Mouse (Mus musculus) embryonic facial prominence, embryonic 11.5 days (tissue): ENCODE measurements around the gene Rnf138rt1. TPM values are rescaled to one million over a fixed set of nuclear protein-coding genes. Genes with fewer than 3 reads are reported as not detected.
A peak's percentile ranks its signal among the peaks of the same experiment; 100 is the strongest.

Experiments
- ATAC-seq: fragments of 200-750 bp; cut with Nextera tagmentation; replicated peaks from 2 replicates; pipeline ENCODE4 v1.8.0; 2017; ENCODE audit warnings: low read depth; ENCODE audit not compliant: insufficient number of reproducible peaks, low FRiP score, low TSS enrichment
- DNase-seq: peaks from one replicate; pipeline ENCODE4 v3.0.0-alpha.2; 2015; ENCODE audit warnings: low spot score
- H3K27ac ChIP-seq: fragments of 300-500 bp; sonication (generic); replicated peaks from 2 replicates; pipeline ENCODE4 v1.5.1; 2014; ENCODE audit warnings: mild to moderate bottlenecking, low read depth, low read length, control low read depth
- H3K27me3 ChIP-seq: fragments of 300-500 bp; sonication (generic); 2 replicates; pipeline ENCODE4 v1.6.1; 2014; ENCODE audit warnings: mild to moderate bottlenecking, low read length, moderate library complexity, mixed read lengths; ENCODE audit not compliant: control insufficient read depth, insufficient read depth
- H3K36me3 ChIP-seq: fragments of 300-500 bp; sonication (generic); replicated peaks from 2 replicates; pipeline ENCODE4 v1.6.1; 2014; ENCODE audit warnings: low read depth, mild to moderate bottlenecking, low read length, moderate library complexity, mixed read lengths; ENCODE audit not compliant: control insufficient read depth, insufficient read depth
- H3K4me1 ChIP-seq: fragments of 300-500 bp; sonication (generic); 2 replicates; pipeline ENCODE4 v1.6.1; 2014; ENCODE audit warnings: low read length, mixed read lengths; ENCODE audit not compliant: control insufficient read depth, insufficient read depth
- H3K4me2 ChIP-seq: fragments of 300-500 bp; sonication (generic); 2 replicates; pipeline ENCODE4 v1.6.1; 2014; ENCODE audit warnings: low read depth, mild to moderate bottlenecking, control low read depth, low read length, moderate library complexity
- H3K4me3 ChIP-seq: fragments of 300-500 bp; sonication (generic); 2 replicates; pipeline ENCODE4 v1.5.1; 2014; ENCODE audit warnings: low read depth, low read length, control low read depth
- H3K9ac ChIP-seq: fragments of 300-500 bp; sonication (generic); replicated peaks from 2 replicates; pipeline ENCODE4 v1.6.1; 2014; ENCODE audit warnings: mild to moderate bottlenecking, control low read depth, low read length
- H3K9me3 ChIP-seq: fragments of 300-500 bp; sonication (generic); replicated peaks from 2 replicates; pipeline ENCODE4 v1.6.1; 2016; ENCODE audit warnings: mild to moderate bottlenecking, low read length, inconsistent platforms, mixed read lengths; ENCODE audit not compliant: control insufficient read depth
- WGBS: fragments of 180-500 bp; shearing (Covaris S2); extraction: QIAGEN DNeasy Blood & Tissue Kit; methylation state at CpG from one replicate; pipeline ENCODE4 v1.1.7; 2014; 5-methylcytosine and 5-hydroxymethylcytosine counted together
- polyA plus RNA-seq: library from polyadenylated mRNA; unstranded; fragments of >200 nt; fragmentation: Nextera tagmentation; extraction: Ambion mirVana; gene quantifications from 2 replicates; pipeline ENCODE4 v1.2.1, GENCODE M21; 2014

The Rnf138rt1 gene
- polyA plus RNA-seq, result 0.35 TPM in 1 of 2 replicates, not detected in the other

GRCm38 (mm10) chrX:163760617-163761434, at the start of gene Rnf138rt1:
Rnf138rt1 (minus strand) TSS chrX:163761329.
- H3K27ac ChIP-seq, result no peak within 1 kb of the TSS
- no peak; the same call in 1 of the 2 replicates for ATAC-seq
- H3K27me3 ChIP-seq, result no peaks in the 10 kb centered on the region
- H3K36me3 ChIP-seq, result no peaks in the 10 kb centered on the region
- H3K9ac ChIP-seq, result no peak within 1 kb of the TSS; the same call in 1 of the 2 replicates
- peak within 1 kb of the TSS; percentile 57 for H3K4me2 ChIP-seq
- 28% methylated on average over 37 of the region's 42 CpGs for WGBS
- DNase-seq, result peak; percentile 60
- H3K4me3 ChIP-seq, result peak within 1 kb of the TSS; percentile 34
- no peaks in the 10 kb centered on the region for H3K9me3 ChIP-seq
- no peaks in the 10 kb centered on the region for H3K4me1 ChIP-seq

GRCm38 (mm10) chrX:163807270-163807669, 46.1 kb upstream of the Rnf138rt1 start:
- Histone ChIP-seq H3K27ac (no peak overlapping the region), H3K9ac (no peak overlapping the region), H3K36me3 (no peaks in the 10 kb centered on the region), H3K27me3 (no peaks in the 10 kb centered on the region), H3K9me3 (no peaks in the 10 kb centered on the region), H3K4me1 (no peaks in the 10 kb centered on the region), H3K4me2 (no peak overlapping the region), H3K4me3 (no peak overlapping the region)
- WGBS, result 76% methylated on average over 1 of the region's 1 CpGs
- DNase-seq (no peak), ATAC-seq (no peak)

GRCm38 (mm10) chrX:163766290-163766689, 5.2 kb upstream of the Rnf138rt1 start:
- DNase-seq (no peak), ATAC-seq (no peak)
- H3K4me1 ChIP-seq, result no peaks in the 10 kb centered on the region
- no peaks in the 10 kb centered on the region for H3K36me3 ChIP-seq
- no peak overlapping the region for H3K9ac ChIP-seq
- H3K9me3 ChIP-seq, result no peaks in the 10 kb centered on the region
- no peaks in the 10 kb centered on the region for H3K27me3 ChIP-seq
- WGBS, result 40% methylated on average over 3 of the region's 3 CpGs
- H3K4me2 ChIP-seq, result no peak overlapping the region
- H3K27ac ChIP-seq, result no peak overlapping the region
- H3K4me3 ChIP-seq, result no peak overlapping the region

GRCm38 (mm10) chrX:163761435-163761828, 303 bp upstream of the Rnf138rt1 start:
- 29% methylated on average over 10 of the region's 10 CpGs for WGBS
- H3K27me3 ChIP-seq, result no peaks in the 10 kb centered on the region
- no peak for DNase-seq

GRCm38 (mm10) chrX:163745996-163746395, 15.1 kb downstream of the Rnf138rt1 start:
- no peaks in the 10 kb centered on the region for H3K4me1 ChIP-seq
- no peak overlapping the region for H3K9ac ChIP-seq
- H3K27me3 ChIP-seq, result no peaks in the 10 kb centered on the region
- DNase-seq, result no peak
- H3K4me2 ChIP-seq, result no peak overlapping the region
- 71% methylated on average over 6 of the region's 6 CpGs for WGBS
- H3K4me3 ChIP-seq, result no peak overlapping the region
- H3K36me3 ChIP-seq, result no peaks in the 10 kb centered on the region
- no peaks in the 10 kb centered on the region for H3K9me3 ChIP-seq
- no peak for ATAC-seq
- H3K27ac ChIP-seq, result no peak overlapping the region

More at GRCm38 (mm10) chrX:163761435-163761828, 303 bp upstream of the Rnf138rt1 start:
- no peaks in the 10 kb centered on the region for H3K36me3 ChIP-seq
- H3K4me1 ChIP-seq, result no peaks in the 10 kb centered on the region
- no peaks in the 10 kb centered on the region for H3K9me3 ChIP-seq
- H3K4me3 ChIP-seq, result peak overlapping the region; percentile 34
- H3K4me2 ChIP-seq, result peak overlapping the region; percentile 57
- no peak overlapping the region for H3K9ac ChIP-seq
- no peak for ATAC-seq
- H3K27ac ChIP-seq, result no peak overlapping the region

GRCm38 (mm10) chrX:163743896-163744295, 17.2 kb downstream of the Rnf138rt1 start:
- H3K9ac ChIP-seq, result no peak overlapping the region
- no peaks in the 10 kb centered on the region for H3K27me3 ChIP-seq
- no peak overlapping the region for H3K4me3 ChIP-seq
- DNase-seq (no peak), ATAC-seq (no peak)
- no peak overlapping the region for H3K4me2 ChIP-seq
- H3K27ac ChIP-seq, result no peak overlapping the region
- no peaks in the 10 kb centered on the region for H3K36me3 ChIP-seq
- WGBS, result 77% methylated on average over 2 of the region's 2 CpGs
- no peaks in the 10 kb centered on the region for H3K9me3 ChIP-seq
- H3K4me1 ChIP-seq, result no peaks in the 10 kb centered on the region

- 59% methylated on average over 1 of the region's 1 CpGs for WGBS
- Histone ChIP-seq H3K4me2 (no peak overlapping the region), H3K27me3 (no peaks in the 10 kb centered on the region), H3K36me3 (no peaks in the 10 kb centered on the region), H3K4me3 (no peak overlapping the region), H3K9me3 (no peaks in the 10 kb centered on the region), H3K27ac (no peak overlapping the region), H3K4me1 (no peaks in the 10 kb centered on the region), H3K9ac (no peak overlapping the region)
- ATAC-seq (no peak), DNase-seq (no peak)
Measured at GRCm38 (mm10) chrX:163738904-163739303, 22.2 kb downstream of the Rnf138rt1 start.

- Histone ChIP-seq H3K27me3 (no peaks in the 10 kb centered on the region), H3K9me3 (no peaks in the 10 kb centered on the region), H3K4me3 (no peak overlapping the region), H3K4me1 (no peaks in the 10 kb centered on the region), H3K36me3 (no peaks in the 10 kb centered on the region), H3K27ac (no peak overlapping the region), H3K9ac (no peak overlapping the region), H3K4me2 (no peak overlapping the region)
- 92% methylated on average over 1 of the region's 1 CpGs for WGBS
- ATAC-seq (no peak), DNase-seq (no peak)
Measured at GRCm38 (mm10) chrX:163734145-163734544, 27.0 kb downstream of the Rnf138rt1 start.
